Mouse (Mus musculus) left cerebral cortex, adult 18-20 months (tissue): ENCODE data around the gene Rpa3. TPM values are rescaled to one million over a fixed set of nuclear protein-coding genes. Genes with fewer than 3 reads are reported as not detected.

Experiments used
- DNase-seq, 2 experiments: peaks; one replicate each; pipeline ENCODE4 v3.0.0; 2021 to 2022; ENCODE audit warnings: low spot score in 2 of 2, mixed read lengths in 1 of 2
- total RNA-seq, 2 experiments: library from RNA; stranded (reverse); gene quantifications; 2 replicates each; pipeline ENCODE4 v1.2.3; 2021

Rpa3 gene
- total RNA-seq, 2 experiments from 2014 or later: 16.1 to 16.2 TPM

DNA sequence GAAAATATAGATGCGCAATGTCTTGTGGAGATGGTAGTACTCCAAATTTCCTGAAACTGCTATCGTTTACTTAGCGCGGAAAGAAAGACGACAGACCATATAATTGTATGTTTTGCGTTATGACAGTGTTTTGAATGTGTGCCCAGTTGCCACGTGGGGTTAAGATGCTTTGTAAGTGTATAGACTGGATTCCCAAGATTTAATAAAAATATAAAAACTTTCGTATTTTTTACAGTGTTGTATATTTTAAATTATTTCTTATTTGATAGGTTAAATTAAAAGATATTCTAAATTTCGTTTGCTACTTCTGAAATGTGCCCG is 49.1 kb downstream of the Rpa3 start:
- no peak for DNase-seq

GRCm38 (mm10) chr6:8209047-8209865 is 49.7 kb downstream of the Rpa3 start, which contains the start of gene Mios:
TSS of gene Mios (plus strand) at chr6:8209222.
- DNase-seq: peak; percentile 73 to 87

Other genes with a start within 250 kb of the Rpa3 start
- gene Col28a1, start 66.6 kb downstream of the Rpa3 start, total RNA-seq: under 1 TPM; 0.45 to 0.49 TPM
- gene Mios, start 50.0 kb downstream of the Rpa3 start, total RNA-seq: 10 to 100 TPM; 23.1 to 25.2 TPM
- gene Umad1, start 115 bp upstream of the Rpa3 start, total RNA-seq: 10 to 100 TPM; 44.8 to 45.6 TPM
- 1 to 10 TPM; 4.8 to 8.7 TPM for gene Gm45062, start 277 bp upstream of the Rpa3 start, total RNA-seq